In genomic region chr11:70247136-70247845, GRCm38 (mm10) we compare ENCODE assay signal across 8 mouse cellular contexts. TPM values are rescaled to one million over a fixed set of nuclear protein-coding genes. Genes with fewer than 3 reads are reported as not detected.
DNase-seq lines count a peak whose midpoint lies in the region; ATAC-seq and TF ChIP-seq lines count a peak whose summit lies in the region.

No protein-coding gene starts in this region.

- DNase-seq in kidney, adult 2 months, result peak; percentile 74
- DNase-seq in CH12.LX (ENCODE audit: extremely low read depth) (peak; percentile 82), WW6 (ENCODE audit: low read depth, low spot score) (peak; percentile 59)
- DNase-seq in kidney, postnatal 4 days, result peak; percentile 73 to 74
- peak; percentile 90 for DNase-seq in naive thymus-derived CD4-positive, alpha-beta T cell, adult 2 months (ENCODE audit: low read depth)
- DNase-seq in ovary, postnatal 36 days (ENCODE audit: low spot score), result no peak

- peak; percentile 57 for TF ChIP-seq CTCF in kidney, adult 2 months (conservative IDR thresholded peaks at IDR 0.05; ENCODE audit: insufficient read depth, insufficient read length, low read depth, low read length)
- TF ChIP-seq CTCF in CH12.LX (conservative IDR thresholded peaks at IDR 0.05 in 1 of 2, IDR thresholded peaks at IDR 0.05 in 1 of 2; ENCODE audit: low read depth in 2 of 2, low read length in 2 of 2), result peak; percentile 87 to 98
- TF ChIP-seq CTCF in cortical plate, adult 2 months (IDR thresholded peaks at IDR 0.05; ENCODE audit: extremely low read depth, insufficient read depth, low read length), result peak; percentile 65

- H3K4me2 ChIP-seq in kidney, embryonic 16.5 days (replicated peaks; ENCODE audit: low read depth, low read length), result no peak overlapping the region
- no peak overlapping the region for H3K4me2 ChIP-seq in CH12.LX (ENCODE audit: insufficient read depth, low read depth, poor library complexity, severe bottlenecking)

- no peak overlapping the region for H3K9ac ChIP-seq in kidney, embryonic 16.5 days (replicated peaks; ENCODE audit: low read length)
- H3K9ac ChIP-seq in CH12.LX (ENCODE audit: insufficient read depth, low read depth), result no peak overlapping the region

- 50% methylated on average over 9 of the region's 9 CpGs for WGBS in kidney, adult 2 months
- WGBS in kidney, embryonic 16.5 days, result 52% methylated on average over 9 of the region's 9 CpGs

- no peaks in the 10 kb centered on the region for H3K9me3 ChIP-seq in kidney, embryonic 16.5 days (ENCODE audit: low read length)
- H3K9me3 ChIP-seq in CH12.LX (replicated peaks; ENCODE audit: low read length), result no peaks in the 10 kb centered on the region

- TF ChIP-seq EP300 in CH12.LX (IDR thresholded peaks at IDR 0.05; ENCODE audit: low read length), result no peak

- H3K4me3 ChIP-seq in kidney, adult 2 months (ENCODE audit: insufficient read depth, low read depth, low read length), result no peak overlapping the region
- no peak overlapping the region for H3K4me3 ChIP-seq in kidney, embryonic 16.5 days (ENCODE audit: low read length)
- no peak overlapping the region for H3K4me3 ChIP-seq in CH12.LX (replicated peaks in 1 of 3; ENCODE audit: low read depth in 2 of 3, low read length in 2 of 3, poor library complexity in 1 of 3)
- H3K4me3 ChIP-seq in cortical plate, adult 2 months (ENCODE audit: insufficient read depth, low read length), result no peak overlapping the region

- no peaks in the 10 kb centered on the region for H3K79me2 ChIP-seq in CH12.LX (replicated peaks; ENCODE audit: control insufficient read depth, extremely low read depth, insufficient read depth, poor library complexity, severe bottlenecking)

- H3K36me3 ChIP-seq in kidney, adult 2 months (ENCODE audit: control insufficient read depth, insufficient read depth, low read length), result no peaks in the 10 kb centered on the region
- no peaks in the 10 kb centered on the region for H3K36me3 ChIP-seq in kidney, embryonic 16.5 days (ENCODE audit: insufficient read depth, low read length)
- no peaks in the 10 kb centered on the region for H3K36me3 ChIP-seq in CH12.LX (replicated peaks in 1 of 2; ENCODE audit: control insufficient read depth in 1 of 2, insufficient read depth in 1 of 2, low read length in 1 of 2)

- peak; percentile 59 for TF ChIP-seq RAD21 in CH12.LX (IDR thresholded peaks at IDR 0.05; ENCODE audit: low read depth, low read length)

- no peak for ATAC-seq in kidney, embryonic 16.5 days (ENCODE audit: low FRiP score, low TSS enrichment)

- H3K27me3 ChIP-seq in kidney, adult 2 months (replicated peaks; ENCODE audit: control insufficient read depth, insufficient read depth, low read length), result no peaks in the 10 kb centered on the region
- peaks cover 16% of the 10 kb centered on the region for H3K27me3 ChIP-seq in kidney, embryonic 16.5 days (ENCODE audit: insufficient read depth, low read length)
- peaks cover 78% of the 10 kb centered on the region for H3K27me3 ChIP-seq in CH12.LX (replicated peaks)

- H3K27ac ChIP-seq in kidney, adult 2 months (ENCODE audit: insufficient read depth, low read depth, low read length), result no peak overlapping the region
- H3K27ac ChIP-seq in kidney, embryonic 16.5 days (ENCODE audit: low read length), result no peak overlapping the region
- H3K27ac ChIP-seq in CH12.LX (ENCODE audit: insufficient read depth, low read depth), result no peak overlapping the region
- no peak overlapping the region for H3K27ac ChIP-seq in cortical plate, adult 2 months (ENCODE audit: insufficient read depth, low read length)

- no peak for TF ChIP-seq POLR2A in kidney, adult 2 months (IDR thresholded peaks at IDR 0.05; ENCODE audit: low read depth, low read length)
- no peak for TF ChIP-seq POLR2A in CH12.LX (IDR thresholded peaks at IDR 0.05; ENCODE audit: low read depth, low read length)
- TF ChIP-seq POLR2A in cortical plate, adult 2 months (IDR thresholded peaks at IDR 0.05; ENCODE audit: extremely low read depth, insufficient read depth, low read length), result no peak

- in situ Hi-C loops in CH12.LX (cut with MboI; ENCODE audit: low pct_ligation_motif_present, low pct_unique_long_range_greater_than_20kb, low sequenced_read_pairs), result loop anchor here (5.0 to 25.0 kb wide), 3 partner anchors 70 to 515 kb away; partner anchors contain the start of genes 4930544D05Rik, Chrne and Zfp3

- no peaks in the 10 kb centered on the region; the same call in 1 of the 2 replicates for H3K4me1 ChIP-seq in kidney, adult 2 months (ENCODE audit: control insufficient read depth, insufficient read depth, low read length)
- no peaks in the 10 kb centered on the region for H3K4me1 ChIP-seq in kidney, embryonic 16.5 days (ENCODE audit: insufficient read depth, low read length)
- no peaks in the 10 kb centered on the region for H3K4me1 ChIP-seq in CH12.LX (ENCODE audit: control insufficient read depth in 1 of 2, insufficient read depth in 2 of 2)
- H3K4me1 ChIP-seq in cortical plate, adult 2 months (ENCODE audit: control insufficient read depth, insufficient read depth, low read length), result no peaks in the 10 kb centered on the region

- dilution Hi-C loops in CH12.LX (cut with MboI; ENCODE audit: extremely low pct_ligation_motif_present, extremely low pct_unique_long_range_greater_than_20kb, low sequenced_read_pairs), result no loop called here

TF ChIP-seq in CH12.LX, 34 proteins besides CTCF, POLR2A, EP300 and RAD21:
- peak; percentile 70 for TF ChIP-seq SMC3 (IDR thresholded peaks at IDR 0.05; ENCODE audit: low read depth, low read length)
- TF ChIP-seq MAZ (IDR thresholded peaks at IDR 0.05; ENCODE audit: low read depth, low read length), result no peak
TF ChIP-seq in CH12.LX: peak in this region for 1.

RNA-seq across cellular contexts. Expression of gene Rnasek, which starts 7.6 kb away (rescaled TPM):
- polyA plus RNA-seq in kidney, adult 2 months (2012; rRNA removed), result 457 and 485 TPM in 2 replicates
- polyA plus RNA-seq in kidney, embryonic 16.5 days (2015; fragmentation: Nextera tagmentation; extraction: Ambion mirVana), result 235 and 255 TPM in 2 replicates
- total RNA-seq in CH12.LX (2012; rRNA removed) (19.9 and 25.6 TPM in 2 replicates), CH12.LX (2014; rRNA removed) (5.5 and 9.1 TPM in 2 replicates)
- 64.8 and 91.3 TPM in 2 replicates for polyA plus RNA-seq in CH12.LX (2012; ENCODE audit: insufficient read length, low read depth)
- polyA plus RNA-seq in cortical plate, adult 2 months (2012; rRNA removed), result 330 and 337 TPM in 2 replicates

RNA-seq across cellular contexts. Expression of gene Gm21988, which starts 7.7 kb away (rescaled TPM):
- 13.9 and 15.8 TPM in 2 replicates for polyA plus RNA-seq in kidney, adult 2 months (2012; rRNA removed)
- polyA plus RNA-seq in kidney, embryonic 16.5 days (2015; fragmentation: Nextera tagmentation; extraction: Ambion mirVana), result 10.5 and 11.5 TPM in 2 replicates
- total RNA-seq in CH12.LX (2012; rRNA removed) (2.6 and 3.5 TPM in 2 replicates), CH12.LX (2014; rRNA removed) (0.98 TPM in 1 of 2 replicates, not detected in the other)
- 1.4 and 2.7 TPM in 2 replicates for polyA plus RNA-seq in CH12.LX (2012; ENCODE audit: insufficient read length, low read depth)
- 10.0 and 10.4 TPM in 2 replicates for polyA plus RNA-seq in cortical plate, adult 2 months (2012; rRNA removed)

RNA-seq across cellular contexts. Expression of gene Alox12, which starts 7.9 kb away (rescaled TPM):
- polyA plus RNA-seq in kidney, adult 2 months (2012; rRNA removed), result 5.8 and 6.0 TPM in 2 replicates
- polyA plus RNA-seq in kidney, embryonic 16.5 days (2015; fragmentation: Nextera tagmentation; extraction: Ambion mirVana), result 6.5 and 6.9 TPM in 2 replicates
- total RNA-seq in CH12.LX (2012; rRNA removed), result not detected in 2 replicates
- total RNA-seq in CH12.LX (2014; rRNA removed), result not detected in 2 replicates
- polyA plus RNA-seq in CH12.LX (2012; ENCODE audit: insufficient read length, low read depth), result not detected in 2 replicates
- polyA plus RNA-seq in cortical plate, adult 2 months (2012; rRNA removed), result 1.5 and 1.6 TPM in 2 replicates

RNA-seq across cellular contexts. Expression of gene 0610010K14Rik, which starts 9.6 kb away (rescaled TPM):
- polyA plus RNA-seq in kidney, adult 2 months (2012; rRNA removed), result 73.6 and 78.9 TPM in 2 replicates
- polyA plus RNA-seq in kidney, embryonic 16.5 days (2015; fragmentation: Nextera tagmentation; extraction: Ambion mirVana), result 170 and 173 TPM in 2 replicates
- total RNA-seq in CH12.LX (2012; rRNA removed) (52.2 and 75.2 TPM in 2 replicates), CH12.LX (2014; rRNA removed) (23.8 and 27.7 TPM in 2 replicates)
- 140 and 153 TPM in 2 replicates for polyA plus RNA-seq in CH12.LX (2012; ENCODE audit: insufficient read length, low read depth)
- polyA plus RNA-seq in cortical plate, adult 2 months (2012; rRNA removed), result 65.5 and 68.4 TPM in 2 replicates

RNA-seq across cellular contexts. Expression of gene Bcl6b, which starts 17.7 kb away (rescaled TPM):
- 7.9 and 8.8 TPM in 2 replicates for polyA plus RNA-seq in kidney, adult 2 months (2012; rRNA removed)
- 27.4 and 31.3 TPM in 2 replicates for polyA plus RNA-seq in kidney, embryonic 16.5 days (2015; fragmentation: Nextera tagmentation; extraction: Ambion mirVana)
- total RNA-seq in CH12.LX (2012; rRNA removed) (1.7 and 2.2 TPM in 2 replicates), CH12.LX (2014; rRNA removed) (0.54 and 0.71 TPM in 2 replicates)
- 0.54 and 0.72 TPM in 2 replicates for polyA plus RNA-seq in CH12.LX (2012; ENCODE audit: insufficient read length, low read depth)
- 1.2 and 1.4 TPM in 2 replicates for polyA plus RNA-seq in cortical plate, adult 2 months (2012; rRNA removed)
